Mouse (Mus musculus): ENCODE data around the gene Vars2. TPM values are rescaled to one million over a fixed set of nuclear protein-coding genes. Genes with fewer than 3 reads are reported as not detected.
A peak's percentile ranks its signal among the peaks of the same experiment; 100 is the strongest.

The Vars2 gene
- polyA plus RNA-seq, 1 experiment from 2014 or later, result 19.8 TPM

DNA sequence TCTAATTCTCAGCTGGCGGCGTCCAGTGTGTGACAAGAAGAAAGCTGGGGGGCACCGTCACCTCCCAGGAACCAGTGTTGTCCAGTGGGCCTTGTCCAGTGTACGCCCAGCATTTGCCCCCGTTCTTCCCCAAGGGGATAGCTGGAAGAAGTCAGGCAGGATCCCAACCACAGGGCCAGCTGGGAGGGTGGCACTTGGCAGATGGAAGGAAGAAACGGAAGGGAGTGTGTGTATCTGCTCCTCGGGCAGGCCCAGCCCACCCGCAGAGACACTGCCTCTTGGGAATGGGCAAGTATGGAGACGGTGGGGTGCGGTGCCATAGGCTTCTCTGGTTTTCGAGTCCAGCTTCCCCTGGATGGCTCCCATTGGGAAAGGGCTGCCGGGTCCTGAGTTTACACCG lies 14.6 kb upstream of the Vars2 start:
- no peak overlapping the region for H3K27ac ChIP-seq (ENCODE audit: low read length)
- 84% methylated on average over 13 of the region's 13 CpGs for WGBS
- H3K4me3 ChIP-seq (replicated peaks; ENCODE audit: low read length), result no peak overlapping the region
- H3K9ac ChIP-seq (replicated peaks; ENCODE audit: low read depth, low read length), result no peak overlapping the region
- H3K27me3 ChIP-seq (replicated peaks; ENCODE audit: control insufficient read depth, insufficient read depth, low read length), result no peaks in the 10 kb centered on the region
- H3K4me1 ChIP-seq (replicated peaks; ENCODE audit: control insufficient read depth, insufficient read depth, low read length), result no peaks in the 10 kb centered on the region
- peaks cover 29% of the 10 kb centered on the region for H3K36me3 ChIP-seq (ENCODE audit: control insufficient read depth, insufficient read depth)
- ATAC-seq, result no peak
- H3K9me3 ChIP-seq (ENCODE audit: control insufficient read depth, low read length), result no peaks in the 10 kb centered on the region
- no peak overlapping the region for H3K4me2 ChIP-seq (ENCODE audit: low read length)

DNA sequence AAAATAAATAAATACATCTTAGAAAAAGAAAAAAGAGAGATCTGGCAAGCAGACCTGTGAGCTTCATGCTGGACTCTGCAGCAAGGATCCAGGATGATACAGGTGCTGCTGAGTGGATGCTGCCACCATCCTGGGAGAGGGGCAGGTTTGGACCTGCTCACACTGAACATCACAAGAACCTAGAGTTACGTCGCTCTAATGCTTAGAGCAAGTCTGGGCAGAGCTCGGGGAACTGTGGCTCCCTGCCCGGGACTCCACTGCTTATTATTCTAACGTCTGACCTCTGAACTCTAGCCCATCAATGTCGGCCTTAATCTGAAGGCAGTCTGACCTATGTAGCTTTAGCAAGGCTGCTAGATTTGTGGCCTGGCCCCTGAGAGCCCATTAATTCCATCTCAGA lies 13.2 kb upstream of the Vars2 start:
- Histone ChIP-seq H3K9me3 (ENCODE audit: control insufficient read depth, low read length) (no peaks in the 10 kb centered on the region), H3K27ac (ENCODE audit: low read length) (no peak overlapping the region), H3K9ac (replicated peaks; ENCODE audit: low read depth, low read length) (no peak overlapping the region), H3K27me3 (replicated peaks; ENCODE audit: control insufficient read depth, insufficient read depth, low read length) (no peaks in the 10 kb centered on the region), H3K4me2 (ENCODE audit: low read length) (no peak overlapping the region), H3K36me3 (ENCODE audit: control insufficient read depth, insufficient read depth) (peaks cover 27% of the 10 kb centered on the region), H3K4me3 (replicated peaks; ENCODE audit: low read length) (no peak overlapping the region), H3K4me1 (replicated peaks; ENCODE audit: control insufficient read depth, insufficient read depth, low read length) (no peaks in the 10 kb centered on the region)
- no peak for ATAC-seq
- WGBS, result 49% methylated on average over 6 of the region's 6 CpGs

- peak; percentile 99 for ATAC-seq
- WGBS, result under 1% methylated on average over 23 of the region's 23 CpGs
- H3K9ac ChIP-seq (replicated peaks; ENCODE audit: low read depth, low read length), result peak within 1 kb of the TSS; percentile 80
- H3K27me3 ChIP-seq (replicated peaks; ENCODE audit: control insufficient read depth, insufficient read depth, low read length), result no peaks in the 10 kb centered on the region
- peaks cover 7% of the 10 kb centered on the region for H3K4me1 ChIP-seq (replicated peaks; ENCODE audit: control insufficient read depth, insufficient read depth, low read length)
- H3K4me3 ChIP-seq (replicated peaks; ENCODE audit: low read length), result peak within 1 kb of the TSS; percentile 67
- no peaks in the 10 kb centered on the region for H3K36me3 ChIP-seq (ENCODE audit: control insufficient read depth, insufficient read depth)
- 0 out of 2 replicates have a peak within 1 kb of the TSS, but pooled peaks have one; percentile 6 for H3K27ac ChIP-seq (ENCODE audit: low read length)
- peak within 1 kb of the TSS; percentile 95 for H3K4me2 ChIP-seq (ENCODE audit: low read length)
- H3K9me3 ChIP-seq (ENCODE audit: control insufficient read depth, low read length), result no peaks in the 10 kb centered on the region
Observed at GRCm38 (mm10) chr17:35673416-35674035, 6.1 kb upstream of the Vars2 start, which contains the start of gene Gtf2h4. Gene Gtf2h4, minus strand, starts transcription at chr17:35673739.

DNA sequence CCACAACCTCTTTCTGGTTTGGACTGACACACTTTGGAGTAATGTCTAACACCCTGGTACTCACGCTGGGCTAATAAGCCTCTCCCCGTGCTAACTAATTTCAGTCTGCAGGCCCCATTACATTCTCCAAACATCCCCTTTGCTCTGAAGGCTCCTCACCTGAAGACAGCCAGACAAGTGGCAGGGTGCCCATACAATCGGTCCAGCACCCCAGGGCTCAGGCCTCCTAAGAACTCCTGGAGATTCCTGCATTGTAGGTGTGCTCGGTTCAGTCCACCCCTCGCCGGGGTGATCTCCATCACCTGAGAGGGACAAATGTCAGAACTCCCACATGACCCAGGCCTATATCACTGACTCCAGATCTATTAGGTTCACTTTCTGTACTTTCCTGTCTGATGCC lies 5.1 kb upstream of the Vars2 start:
- no peak overlapping the region for H3K9ac ChIP-seq (replicated peaks; ENCODE audit: low read depth, low read length)
- no peak overlapping the region for H3K4me2 ChIP-seq (ENCODE audit: low read length)
- no peak overlapping the region for H3K27ac ChIP-seq (ENCODE audit: low read length)
- no peaks in the 10 kb centered on the region for H3K27me3 ChIP-seq (replicated peaks; ENCODE audit: control insufficient read depth, insufficient read depth, low read length)
- H3K4me1 ChIP-seq (replicated peaks; ENCODE audit: control insufficient read depth, insufficient read depth, low read length), result peaks cover 14% of the 10 kb centered on the region
- ATAC-seq, result no peak
- no peaks in the 10 kb centered on the region for H3K36me3 ChIP-seq (ENCODE audit: control insufficient read depth, insufficient read depth)
- 86% methylated on average over 6 of the region's 6 CpGs for WGBS
- no peaks in the 10 kb centered on the region for H3K9me3 ChIP-seq (ENCODE audit: control insufficient read depth, low read length)
- no peak overlapping the region for H3K4me3 ChIP-seq (replicated peaks; ENCODE audit: low read length)

GRCm38 (mm10) chr17:35671846-35672245 lies 4.5 kb upstream of the Vars2 start:
- no peaks in the 10 kb centered on the region for H3K36me3 ChIP-seq (ENCODE audit: control insufficient read depth, insufficient read depth)
- peaks cover 15% of the 10 kb centered on the region for H3K4me1 ChIP-seq (replicated peaks; ENCODE audit: control insufficient read depth, insufficient read depth, low read length)
- H3K9ac ChIP-seq (replicated peaks; ENCODE audit: low read depth, low read length), result no peak overlapping the region
- no peaks in the 10 kb centered on the region for H3K27me3 ChIP-seq (replicated peaks; ENCODE audit: control insufficient read depth, insufficient read depth, low read length)
- no peak overlapping the region for H3K4me2 ChIP-seq (ENCODE audit: low read length)
- no peak for ATAC-seq
- no peaks in the 10 kb centered on the region for H3K9me3 ChIP-seq (ENCODE audit: control insufficient read depth, low read length)
- no peak overlapping the region for H3K27ac ChIP-seq (ENCODE audit: low read length)
- no peak overlapping the region for H3K4me3 ChIP-seq (replicated peaks; ENCODE audit: low read length)
- 89% methylated on average over 6 of the region's 6 CpGs for WGBS

DNA sequence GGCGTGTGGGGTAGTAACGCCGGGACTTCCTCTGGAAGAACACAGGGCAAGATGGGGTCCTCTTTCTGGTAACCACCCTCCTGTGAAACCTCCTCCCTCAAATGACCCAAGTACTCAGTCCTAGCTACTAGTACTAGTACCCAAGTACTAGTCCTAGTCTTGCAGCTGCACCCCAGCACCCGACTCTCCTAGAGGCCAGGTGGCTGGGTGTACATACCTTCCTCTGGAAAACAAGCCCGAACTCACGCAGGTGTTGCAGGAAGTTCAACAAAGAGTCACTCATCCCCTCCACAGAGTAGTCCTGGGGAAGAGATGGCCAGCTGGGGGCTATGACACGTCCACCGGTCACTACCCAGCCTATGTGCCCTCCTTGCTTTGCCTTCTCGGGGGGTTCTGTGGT lies 2.3 kb upstream of the Vars2 start:
- Histone ChIP-seq H3K9ac (replicated peaks; ENCODE audit: low read depth, low read length) (no peak overlapping the region), H3K4me3 (replicated peaks; ENCODE audit: low read length) (no peak overlapping the region), H3K27me3 (replicated peaks; ENCODE audit: control insufficient read depth, insufficient read depth, low read length) (no peaks in the 10 kb centered on the region), H3K27ac (ENCODE audit: low read length) (no peak overlapping the region), H3K36me3 (ENCODE audit: control insufficient read depth, insufficient read depth) (no peaks in the 10 kb centered on the region), H3K9me3 (ENCODE audit: control insufficient read depth, low read length) (no peaks in the 10 kb centered on the region), H3K4me2 (ENCODE audit: low read length) (no peak overlapping the region), H3K4me1 (replicated peaks; ENCODE audit: control insufficient read depth, insufficient read depth, low read length) (peaks cover 20% of the 10 kb centered on the region)
- no peak for ATAC-seq
- 96% methylated on average over 9 of the region's 9 CpGs for WGBS

DNA sequence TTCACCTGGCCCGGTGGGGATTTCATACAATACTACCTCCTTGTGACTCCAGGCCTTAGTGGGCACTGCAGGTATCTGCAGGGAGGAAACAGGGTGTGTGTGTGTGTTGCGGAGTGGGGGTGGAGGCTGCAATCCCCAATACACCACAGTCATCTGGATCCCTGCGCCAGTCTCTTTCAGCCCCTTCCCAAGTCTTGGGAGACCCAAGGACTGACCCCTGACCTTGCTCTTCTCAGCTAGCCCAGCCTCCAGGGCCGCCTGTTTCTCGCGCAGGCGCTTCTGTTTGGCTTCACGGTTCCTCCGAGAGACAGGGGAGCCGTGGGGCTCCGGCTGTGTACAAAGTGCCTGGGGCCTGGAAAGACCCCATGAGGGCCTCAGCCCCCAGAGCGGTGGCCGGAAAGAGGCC lies 538 bp downstream of the Vars2 start:
- peaks cover 13% of the 10 kb centered on the region for H3K4me1 ChIP-seq (replicated peaks; ENCODE audit: control insufficient read depth, insufficient read depth, low read length)
- peak overlapping the region; percentile 89 for H3K9ac ChIP-seq (replicated peaks; ENCODE audit: low read depth, low read length)
- no peaks in the 10 kb centered on the region for H3K36me3 ChIP-seq (ENCODE audit: control insufficient read depth, insufficient read depth)
- 3% methylated on average over 13 of the region's 13 CpGs for WGBS
- ATAC-seq, result peak; percentile 42; the same call in 1 of the 2 replicates
- H3K27ac ChIP-seq (ENCODE audit: low read length), result peak overlapping the region; percentile 83
- peak overlapping the region; percentile 74 for H3K4me2 ChIP-seq (ENCODE audit: low read length)
- no peaks in the 10 kb centered on the region for H3K27me3 ChIP-seq (replicated peaks; ENCODE audit: control insufficient read depth, insufficient read depth, low read length)
- H3K9me3 ChIP-seq (ENCODE audit: control insufficient read depth, low read length), result no peaks in the 10 kb centered on the region
- H3K4me3 ChIP-seq (replicated peaks; ENCODE audit: low read length), result peak overlapping the region; percentile 84

DNA sequence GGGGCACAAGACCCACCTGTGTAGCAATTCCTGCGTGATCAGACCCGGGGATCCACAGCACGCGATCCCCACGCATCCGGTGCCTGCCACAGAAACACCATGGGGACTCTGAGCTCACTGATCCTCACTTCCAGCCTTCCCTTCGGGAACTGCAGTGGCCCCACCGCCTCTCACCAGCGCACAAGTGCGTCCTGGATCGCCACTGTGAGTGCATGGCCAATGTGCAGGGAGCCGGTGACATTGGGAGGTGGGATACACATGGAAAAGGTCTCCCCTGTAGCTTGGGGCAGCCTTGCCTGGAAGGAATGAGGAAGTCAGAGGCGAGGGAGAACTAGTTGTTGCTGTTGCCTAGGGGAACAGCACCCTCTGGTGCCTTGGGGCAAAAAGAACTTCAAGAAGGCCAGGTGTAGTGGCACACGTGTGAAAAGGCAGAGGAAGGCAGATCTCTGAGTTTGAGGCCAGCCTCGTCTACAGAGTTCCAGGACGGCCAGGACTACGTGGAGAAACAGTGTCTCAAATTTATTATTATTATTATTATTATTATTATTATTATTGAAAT lies 1.4 kb downstream of the Vars2 start:
- Histone ChIP-seq H3K27ac (ENCODE audit: low read length) (no peak overlapping the region), H3K9ac (replicated peaks; ENCODE audit: low read depth, low read length) (no peak overlapping the region), H3K4me2 (ENCODE audit: low read length) (no peak overlapping the region), H3K36me3 (ENCODE audit: control insufficient read depth, insufficient read depth) (no peaks in the 10 kb centered on the region), H3K9me3 (ENCODE audit: control insufficient read depth, low read length) (no peaks in the 10 kb centered on the region), H3K4me3 (replicated peaks; ENCODE audit: low read length) (no peak overlapping the region), H3K27me3 (replicated peaks; ENCODE audit: control insufficient read depth, insufficient read depth, low read length) (no peaks in the 10 kb centered on the region), H3K4me1 (replicated peaks; ENCODE audit: control insufficient read depth, insufficient read depth, low read length) (peaks cover 13% of the 10 kb centered on the region)
- no peak for ATAC-seq
- WGBS, result 82% methylated on average over 17 of the region's 17 CpGs

DNA sequence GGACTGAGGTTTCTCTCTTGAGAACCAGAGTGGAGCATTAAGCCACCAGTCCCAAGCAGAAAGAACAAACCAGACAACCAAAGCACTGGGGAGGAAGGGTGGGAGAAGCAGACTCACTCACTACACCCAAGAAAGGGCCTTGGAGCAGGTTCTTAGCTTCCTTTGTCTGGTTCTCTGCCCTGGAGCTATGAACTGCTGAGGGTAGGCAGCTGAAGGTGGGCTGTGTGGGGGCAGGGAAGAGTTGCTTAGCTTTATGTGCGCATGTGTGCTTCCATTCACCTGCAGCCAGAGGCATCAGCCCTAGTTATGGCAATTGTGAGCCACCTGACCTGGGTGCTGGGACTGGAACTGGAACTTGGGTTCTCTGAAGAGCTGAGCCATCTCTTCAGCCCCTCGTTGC lies 14.3 kb downstream of the Vars2 start:
- Histone ChIP-seq H3K4me2 (ENCODE audit: low read length) (no peak overlapping the region), H3K4me1 (replicated peaks; ENCODE audit: control insufficient read depth, insufficient read depth, low read length) (no peaks in the 10 kb centered on the region), H3K9ac (replicated peaks; ENCODE audit: low read depth, low read length) (no peak overlapping the region), H3K9me3 (ENCODE audit: control insufficient read depth, low read length) (no peaks in the 10 kb centered on the region), H3K36me3 (ENCODE audit: control insufficient read depth, insufficient read depth) (peaks cover 13% of the 10 kb centered on the region), H3K27ac (ENCODE audit: low read length) (no peak overlapping the region), H3K4me3 (replicated peaks; ENCODE audit: low read length) (no peak overlapping the region), H3K27me3 (replicated peaks; ENCODE audit: control insufficient read depth, insufficient read depth, low read length) (no peaks in the 10 kb centered on the region)
- no peak for ATAC-seq
- 88% methylated on average over 2 of the region's 2 CpGs for WGBS
